Mouse (Mus musculus): Measurements from ENCODE around the gene Rnf157. TPM values are rescaled to one million over a fixed set of nuclear protein-coding genes. Genes with fewer than 3 reads are reported as not detected.

Gene Rnf157
- 1.5 and 2.2 TPM in 2 replicates for polyA plus RNA-seq (2015; fragmentation: Nextera tagmentation; extraction: Ambion mirVana)

GRCm38 (mm10) chr11:116412904-116413630, at the start of gene Rnf157:
Rnf157 (minus strand) TSS chr11:116413032.
- peak within 1 kb of the TSS; percentile 99 for H3K4me2 ChIP-seq (ENCODE audit: low read depth, low read length)
- H3K36me3 ChIP-seq (replicated peaks; ENCODE audit: insufficient read depth, low read length), result no peaks in the 10 kb centered on the region
- H3K27me3 ChIP-seq (ENCODE audit: insufficient read depth, low read length), result peaks cover 17% of the 10 kb centered on the region
- no peak within 1 kb of the TSS for H3K27ac ChIP-seq (ENCODE audit: low read depth)
- H3K9ac ChIP-seq (replicated peaks), result peak within 1 kb of the TSS; percentile 70
- 5% methylated on average over 46 of the region's 82 CpGs for WGBS (ENCODE audit: insufficient replicate concordance)
- H3K9me3 ChIP-seq (ENCODE audit: low read length), result no peaks in the 10 kb centered on the region
- ATAC-seq (peak; percentile 86), DNase-seq (peak; percentile 75)
- H3K4me3 ChIP-seq (ENCODE audit: low read depth, low read length), result peak within 1 kb of the TSS; percentile 66
- TF ChIP-seq EP300 (IDR thresholded peaks at IDR 0.05; ENCODE audit: low read depth), result no peak
- no peak for TF ChIP-seq CTCF (IDR thresholded peaks at IDR 0.05; ENCODE audit: low read depth)
- H3K4me1 ChIP-seq (ENCODE audit: insufficient read depth), result peaks cover 16% of the 10 kb centered on the region

GRCm38 (mm10) chr11:116459786-116460185, 47.0 kb upstream of the Rnf157 start:
- WGBS (ENCODE audit: insufficient replicate concordance), result 71% methylated on average over 4 of the region's 4 CpGs
- DNase-seq (no peak), ATAC-seq (no peak)
- H3K4me2 ChIP-seq (ENCODE audit: low read depth, low read length), result no peak overlapping the region
- H3K4me1 ChIP-seq (ENCODE audit: insufficient read depth), result no peaks in the 10 kb centered on the region
- H3K27me3 ChIP-seq (ENCODE audit: insufficient read depth, low read length), result no peaks in the 10 kb centered on the region
- H3K27ac ChIP-seq (ENCODE audit: low read depth), result no peak overlapping the region
- no peak overlapping the region for H3K4me3 ChIP-seq (ENCODE audit: low read depth, low read length)
- H3K9me3 ChIP-seq (ENCODE audit: low read length), result no peaks in the 10 kb centered on the region
- H3K36me3 ChIP-seq (replicated peaks; ENCODE audit: insufficient read depth, low read length), result no peaks in the 10 kb centered on the region
- no peak for TF ChIP-seq EP300 (IDR thresholded peaks at IDR 0.05; ENCODE audit: low read depth)
- TF ChIP-seq CTCF (IDR thresholded peaks at IDR 0.05; ENCODE audit: low read depth), result no peak
- H3K9ac ChIP-seq (replicated peaks), result no peak overlapping the region

DNA sequence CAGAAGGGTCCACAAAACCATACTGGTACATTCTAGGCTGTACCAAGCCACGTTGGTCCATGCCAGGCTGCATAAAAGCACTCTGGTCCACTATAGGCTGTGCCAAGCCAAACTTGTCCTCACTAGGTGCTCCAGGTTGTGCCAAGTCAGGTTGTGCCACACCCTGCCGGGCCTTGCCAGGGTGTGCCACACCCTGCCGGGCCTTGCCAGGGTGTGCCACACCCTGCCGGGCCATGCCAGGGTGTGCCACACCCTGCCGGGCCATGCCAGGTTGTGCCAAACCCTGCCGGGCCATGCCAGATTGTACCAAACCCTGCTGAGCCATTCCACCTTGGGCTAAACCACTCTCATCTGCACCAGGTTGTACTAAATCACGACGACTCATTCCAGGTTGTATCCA, 43.4 kb upstream of the Rnf157 start:
- WGBS (ENCODE audit: insufficient replicate concordance), result 70% methylated on average over 8 of the region's 8 CpGs
- Histone ChIP-seq H3K27ac (ENCODE audit: low read depth) (no peak overlapping the region), H3K4me3 (ENCODE audit: low read depth, low read length) (no peak overlapping the region), H3K9me3 (ENCODE audit: low read length) (no peaks in the 10 kb centered on the region), H3K9ac (replicated peaks) (no peak overlapping the region), H3K4me1 (ENCODE audit: insufficient read depth) (no peaks in the 10 kb centered on the region), H3K36me3 (replicated peaks; ENCODE audit: insufficient read depth, low read length) (no peaks in the 10 kb centered on the region), H3K4me2 (ENCODE audit: low read depth, low read length) (no peak overlapping the region), H3K27me3 (ENCODE audit: insufficient read depth, low read length) (no peaks in the 10 kb centered on the region)
- DNase-seq, result no peak
- ATAC-seq, result no peak
- TF ChIP-seq EP300 (IDR thresholded peaks at IDR 0.05; ENCODE audit: low read depth), result no peak
- TF ChIP-seq CTCF (IDR thresholded peaks at IDR 0.05; ENCODE audit: low read depth), result no peak

DNA sequence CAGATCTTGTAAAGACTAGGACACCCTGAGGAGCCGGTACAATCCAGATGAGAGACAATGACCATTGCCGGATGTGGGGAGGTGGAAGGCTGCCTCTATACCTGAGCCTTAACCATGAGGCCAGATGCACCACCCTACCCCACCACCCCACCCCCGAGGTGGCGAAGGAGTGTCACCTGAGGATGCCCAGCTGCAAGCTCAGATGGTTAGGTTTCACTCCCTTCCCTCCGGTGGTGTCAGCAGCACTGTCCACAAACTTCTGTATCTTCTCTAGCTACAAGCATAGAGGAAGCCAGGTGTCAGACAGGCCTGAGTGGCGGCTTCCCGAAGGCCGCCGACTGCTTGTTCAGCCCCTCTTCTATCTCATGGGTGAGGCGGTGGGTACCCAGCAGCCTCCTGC, 41.1 kb upstream of the Rnf157 start:
- TF ChIP-seq CTCF (IDR thresholded peaks at IDR 0.05; ENCODE audit: low read depth) (no peak), EP300 (IDR thresholded peaks at IDR 0.05; ENCODE audit: low read depth) (no peak)
- no peak for ATAC-seq
- WGBS (ENCODE audit: insufficient replicate concordance), result 80% methylated on average over 10 of the region's 10 CpGs
- H3K9me3 ChIP-seq (ENCODE audit: low read length), result no peaks in the 10 kb centered on the region
- H3K4me3 ChIP-seq (ENCODE audit: low read depth, low read length), result no peak overlapping the region
- no peaks in the 10 kb centered on the region for H3K36me3 ChIP-seq (replicated peaks; ENCODE audit: insufficient read depth, low read length)
- H3K4me2 ChIP-seq (ENCODE audit: low read depth, low read length), result no peak overlapping the region
- no peak for DNase-seq
- no peak overlapping the region for H3K27ac ChIP-seq (ENCODE audit: low read depth)
- no peak overlapping the region for H3K9ac ChIP-seq (replicated peaks)
- no peaks in the 10 kb centered on the region for H3K27me3 ChIP-seq (ENCODE audit: insufficient read depth, low read length)
- no peaks in the 10 kb centered on the region for H3K4me1 ChIP-seq (ENCODE audit: insufficient read depth)

DNA sequence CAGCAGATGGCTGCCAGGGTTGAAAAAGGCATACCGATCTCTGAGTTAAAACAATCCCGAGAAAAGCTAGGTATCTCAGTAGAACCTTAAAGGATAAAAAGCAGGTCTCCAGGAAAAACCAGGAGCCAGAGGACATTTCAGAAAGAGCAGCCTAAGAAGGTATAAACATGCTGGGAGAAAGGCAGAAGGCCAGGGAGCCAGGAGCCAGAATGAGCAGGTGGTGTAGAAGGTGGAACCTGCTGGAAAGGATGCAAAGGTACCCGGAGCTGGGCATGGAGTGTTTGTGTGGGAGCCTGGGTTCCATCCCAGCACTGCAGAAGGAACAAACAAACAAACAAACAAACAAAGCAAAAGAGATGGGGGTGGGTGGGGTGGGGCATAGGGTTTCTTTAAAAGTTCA, 36.5 kb upstream of the Rnf157 start:
- Histone ChIP-seq H3K27me3 (ENCODE audit: insufficient read depth, low read length) (peaks cover 8% of the 10 kb centered on the region; the same call in 1 of the 2 replicates), H3K4me2 (ENCODE audit: low read depth, low read length) (no peak overlapping the region), H3K4me1 (ENCODE audit: insufficient read depth) (0 out of 2 replicates have a peak, but pooled peaks cover 2% of the 10 kb centered on the region), H3K36me3 (replicated peaks; ENCODE audit: insufficient read depth, low read length) (no peaks in the 10 kb centered on the region), H3K27ac (ENCODE audit: low read depth) (no peak overlapping the region), H3K9me3 (ENCODE audit: low read length) (no peaks in the 10 kb centered on the region), H3K4me3 (ENCODE audit: low read depth, low read length) (no peak overlapping the region), H3K9ac (replicated peaks) (no peak overlapping the region)
- DNase-seq, result no peak
- TF ChIP-seq CTCF (IDR thresholded peaks at IDR 0.05; ENCODE audit: low read depth) (no peak), EP300 (IDR thresholded peaks at IDR 0.05; ENCODE audit: low read depth) (no peak)
- 94% methylated on average over 3 of the region's 3 CpGs for WGBS (ENCODE audit: insufficient replicate concordance)
- no peak for ATAC-seq

DNA sequence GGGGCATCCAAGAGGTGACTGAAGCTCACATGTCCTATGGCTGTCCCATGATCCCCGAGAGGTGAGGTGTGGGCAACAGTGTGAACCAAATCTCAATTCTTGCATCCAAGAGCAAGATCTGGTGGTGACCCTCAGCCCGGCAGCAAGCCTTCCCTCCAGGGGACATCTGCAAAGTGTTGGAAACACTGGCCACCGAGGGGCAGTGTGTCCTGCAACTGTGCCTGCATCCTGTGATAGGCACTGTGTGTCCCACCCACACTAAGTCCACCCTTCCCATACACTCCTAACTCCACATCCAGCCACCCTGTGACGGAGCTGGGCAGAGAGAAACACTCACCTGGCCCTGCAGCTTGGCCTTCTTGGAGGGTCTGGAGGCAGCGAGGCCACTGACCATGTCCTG, 35.0 kb upstream of the Rnf157 start:
- Histone ChIP-seq H3K4me1 (ENCODE audit: insufficient read depth) (0 out of 2 replicates have a peak, but pooled peaks cover 2% of the 10 kb centered on the region), H3K9me3 (ENCODE audit: low read length) (no peaks in the 10 kb centered on the region), H3K9ac (replicated peaks) (no peak overlapping the region), H3K27me3 (ENCODE audit: insufficient read depth, low read length) (peaks cover 8% of the 10 kb centered on the region; the same call in 1 of the 2 replicates), H3K4me2 (ENCODE audit: low read depth, low read length) (no peak overlapping the region), H3K36me3 (replicated peaks; ENCODE audit: insufficient read depth, low read length) (no peaks in the 10 kb centered on the region), H3K4me3 (ENCODE audit: low read depth, low read length) (no peak overlapping the region), H3K27ac (ENCODE audit: low read depth) (no peak overlapping the region)
- DNase-seq (no peak), ATAC-seq (no peak)
- 61% methylated on average over 5 of the region's 5 CpGs for WGBS (ENCODE audit: insufficient replicate concordance)
- TF ChIP-seq EP300 (IDR thresholded peaks at IDR 0.05; ENCODE audit: low read depth), result no peak
- TF ChIP-seq CTCF (IDR thresholded peaks at IDR 0.05; ENCODE audit: low read depth), result peak; percentile 24; the same call in 1 of the 2 replicates

Measured in liver, postnatal 0 days (tissue).